Mouse (Mus musculus): ENCODE measurements at regions not wholly inside any gene's neighbourhood (a gene's known extent, or its start where the extent isn't known, plus 50 kb on each side); places are given as distances from the start of the nearest gene placed in this dataset.

DNA sequence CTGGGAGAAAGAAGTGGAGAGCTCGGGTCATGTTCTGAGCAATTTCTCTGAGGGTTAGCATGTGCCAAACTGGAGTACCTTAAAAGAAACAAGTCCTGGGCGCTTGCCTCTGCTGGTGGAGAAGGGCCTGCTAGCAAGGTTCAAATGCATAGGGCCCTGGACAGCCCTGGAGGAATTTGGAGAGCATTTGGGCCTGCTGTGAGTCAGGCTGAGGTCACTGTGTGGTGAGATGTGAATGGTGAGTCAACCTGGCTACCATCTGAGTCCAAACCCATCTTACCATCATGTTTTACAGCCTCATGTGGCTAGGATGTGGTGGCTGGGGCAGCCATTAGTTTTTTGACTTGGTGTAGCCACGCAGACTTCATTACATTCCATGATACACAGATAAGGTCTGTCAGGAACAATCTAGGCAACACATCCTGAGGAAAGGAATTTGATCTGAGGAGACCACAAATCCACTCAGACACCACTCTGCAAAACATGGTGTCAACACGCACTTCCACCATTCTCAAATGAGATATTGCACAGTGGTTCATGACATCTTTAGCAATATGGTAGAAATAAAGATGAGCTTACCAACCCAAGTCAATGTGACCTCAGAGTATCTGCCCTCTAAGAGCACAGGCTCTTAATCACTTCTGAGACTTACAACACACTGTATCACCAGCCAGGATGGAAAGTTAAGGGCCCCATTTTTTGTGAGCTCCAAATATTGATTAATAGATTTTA lies 83.1 kb downstream of the Thbs2 start:
- WGBS, result 71% methylated on average over 4 of the region's 4 CpGs
- no peak for DNase-seq
- TF ChIP-seq CTCF (IDR thresholded peaks at IDR 0.05; ENCODE audit: insufficient read depth, low read length) (no peak), POLR2A (IDR thresholded peaks at IDR 0.05; ENCODE audit: borderline replicate concordance, extremely low read depth, low read depth, low read length) (no peak)
- Histone ChIP-seq H3K4me1 (ENCODE audit: control insufficient read depth, insufficient read depth, low read length) (no peaks in the 10 kb centered on the region), H3K4me3 (replicated peaks; ENCODE audit: extremely low read depth, low read depth, low read length) (no peak overlapping the region)

DNA sequence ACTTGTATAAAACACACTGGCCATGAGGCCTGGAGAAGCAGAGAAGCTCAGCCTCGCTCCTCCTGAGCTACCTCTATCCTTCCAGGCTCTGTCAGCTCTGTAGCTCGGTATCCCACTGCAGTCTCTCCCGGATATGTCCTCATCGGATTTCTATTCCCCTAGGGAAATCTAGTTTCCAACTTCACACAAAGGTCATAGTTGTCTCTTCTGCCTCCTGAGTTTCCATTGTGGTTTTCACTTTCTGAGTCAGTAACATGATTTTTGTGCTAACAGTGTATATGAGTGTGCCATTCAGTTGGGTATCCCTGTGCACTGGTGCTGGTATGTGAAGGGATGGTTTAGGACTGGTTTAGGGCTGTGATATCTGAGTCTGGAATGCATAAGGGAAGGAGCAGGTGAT lies 85.2 kb downstream of the Thbs2 start:
- TF ChIP-seq CTCF (IDR thresholded peaks at IDR 0.05; ENCODE audit: insufficient read depth, low read length), result no peak
- TF ChIP-seq POLR2A (IDR thresholded peaks at IDR 0.05; ENCODE audit: borderline replicate concordance, extremely low read depth, low read depth, low read length), result no peak
- 77% methylated on average over 4 of the region's 4 CpGs for WGBS
- H3K4me3 ChIP-seq (replicated peaks; ENCODE audit: extremely low read depth, low read depth, low read length), result no peak overlapping the region
- DNase-seq, result no peak
- no peaks in the 10 kb centered on the region for H3K4me1 ChIP-seq (ENCODE audit: control insufficient read depth, insufficient read depth, low read length)

DNA sequence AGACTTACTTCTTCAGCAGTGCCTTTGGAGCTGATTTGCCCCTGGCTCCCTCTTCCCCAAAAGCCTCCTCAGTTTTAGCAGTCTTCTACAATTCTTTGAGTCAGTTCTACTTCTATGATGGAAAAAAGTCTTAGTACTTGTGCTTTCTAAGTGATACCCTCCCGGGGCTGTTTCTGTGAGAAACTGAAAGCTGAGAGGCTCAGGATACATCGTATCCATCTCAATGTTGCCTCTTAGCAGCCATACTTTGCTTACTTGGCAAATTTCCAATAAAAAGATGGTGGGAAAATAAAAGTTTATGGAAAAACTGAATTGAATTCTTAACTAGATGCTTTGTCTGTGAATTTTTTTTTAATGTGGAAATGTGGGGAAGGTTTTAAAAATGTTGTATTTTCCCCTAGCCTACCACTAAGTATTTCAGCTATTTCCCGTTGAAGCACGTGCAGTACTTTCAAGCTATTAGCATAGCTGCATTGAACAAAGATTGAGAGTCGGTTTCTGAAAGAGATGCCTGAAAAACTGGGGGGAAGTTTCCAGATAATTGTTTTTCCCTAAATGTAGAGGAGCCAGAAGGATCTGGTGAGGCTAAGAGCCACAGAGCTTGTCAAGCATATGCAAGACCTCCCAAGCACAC lies 87.6 kb downstream of the Thbs2 start:
- Histone ChIP-seq H3K4me1 (ENCODE audit: control insufficient read depth, insufficient read depth, low read length) (no peaks in the 10 kb centered on the region), H3K4me3 (replicated peaks; ENCODE audit: extremely low read depth, low read depth, low read length) (no peak overlapping the region)
- WGBS, result 59% methylated on average over 5 of the region's 5 CpGs
- no peak for TF ChIP-seq CTCF (IDR thresholded peaks at IDR 0.05; ENCODE audit: insufficient read depth, low read length)
- TF ChIP-seq POLR2A (IDR thresholded peaks at IDR 0.05; ENCODE audit: borderline replicate concordance, extremely low read depth, low read depth, low read length), result no peak
- no peak for DNase-seq

DNA sequence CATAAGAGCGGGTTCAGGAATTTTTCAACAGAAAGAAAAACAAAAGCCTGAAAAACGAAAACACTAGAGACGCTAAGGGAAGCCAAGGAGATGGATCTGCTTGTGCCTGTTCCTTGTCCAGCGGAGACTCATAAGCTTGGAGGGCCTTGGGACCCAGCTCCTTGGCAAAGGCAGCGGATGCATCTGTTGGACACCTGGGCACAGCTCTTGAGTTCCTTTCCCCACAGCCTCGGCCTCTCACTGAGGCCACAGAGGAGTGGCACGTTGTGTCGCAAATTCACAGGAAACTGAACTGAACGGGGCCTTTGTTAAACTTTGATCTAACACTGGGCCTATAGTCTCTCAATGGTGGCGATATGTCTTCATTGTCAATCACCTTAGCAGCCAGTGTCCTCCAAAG lies 94.4 kb downstream of the Thbs2 start:
- TF ChIP-seq POLR2A (IDR thresholded peaks at IDR 0.05; ENCODE audit: borderline replicate concordance, extremely low read depth, low read depth, low read length) (no peak), CTCF (IDR thresholded peaks at IDR 0.05; ENCODE audit: insufficient read depth, low read length) (no peak)
- WGBS, result 64% methylated on average over 10 of the region's 10 CpGs
- H3K4me3 ChIP-seq (replicated peaks; ENCODE audit: extremely low read depth, low read depth, low read length), result no peak overlapping the region
- no peaks in the 10 kb centered on the region for H3K4me1 ChIP-seq (ENCODE audit: control insufficient read depth, insufficient read depth, low read length)
- DNase-seq, result no peak

DNA sequence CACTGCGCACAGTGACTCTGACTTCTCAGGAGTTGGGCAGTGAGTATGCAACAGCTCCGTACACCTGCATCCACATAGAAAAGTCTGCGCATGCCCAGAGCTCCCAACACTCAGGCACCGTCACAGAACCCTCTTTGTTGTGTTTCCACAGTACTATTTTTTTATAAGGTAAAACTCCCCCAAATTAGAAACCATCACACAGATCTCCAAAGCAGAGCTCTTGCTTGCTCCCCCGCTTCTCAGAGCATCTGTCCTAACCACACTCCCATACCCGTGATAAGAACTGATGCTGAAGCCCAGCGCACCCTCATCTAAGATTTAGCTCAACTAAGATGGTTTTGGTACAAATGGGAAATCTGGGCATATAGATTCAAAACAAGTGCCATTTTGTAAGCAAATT lies 97.6 kb downstream of the Thbs2 start:
- WGBS, result 85% methylated on average over 7 of the region's 7 CpGs
- TF ChIP-seq POLR2A (IDR thresholded peaks at IDR 0.05; ENCODE audit: borderline replicate concordance, extremely low read depth, low read depth, low read length), result no peak
- TF ChIP-seq CTCF (IDR thresholded peaks at IDR 0.05; ENCODE audit: insufficient read depth, low read length), result no peak
- DNase-seq, result no peak
- Histone ChIP-seq H3K4me1 (ENCODE audit: control insufficient read depth, insufficient read depth, low read length) (no peaks in the 10 kb centered on the region), H3K4me3 (replicated peaks; ENCODE audit: extremely low read depth, low read depth, low read length) (no peak overlapping the region)

DNA sequence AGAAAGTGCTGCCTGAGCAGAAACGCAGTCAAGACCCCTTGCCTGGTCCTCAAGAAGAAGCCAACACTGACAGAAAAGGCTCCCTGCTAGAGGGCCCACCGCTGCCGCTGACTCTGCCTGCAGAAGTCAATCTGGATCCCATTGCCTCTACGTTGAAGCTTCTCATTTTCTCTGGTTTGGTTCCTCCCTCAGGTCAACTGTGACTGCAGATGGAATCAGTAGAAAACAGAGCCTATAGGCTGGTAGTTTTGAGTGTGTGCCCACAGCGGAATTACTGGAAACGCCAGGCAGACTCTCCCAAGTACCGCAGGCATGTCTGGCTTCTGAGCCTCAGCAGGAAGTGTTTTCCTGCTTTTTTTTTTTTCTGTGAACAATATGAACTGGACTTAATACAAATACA lies 98.5 kb downstream of the Thbs2 start:
- 55% methylated on average over 7 of the region's 7 CpGs for WGBS
- Histone ChIP-seq H3K4me1 (ENCODE audit: control insufficient read depth, insufficient read depth, low read length) (no peaks in the 10 kb centered on the region), H3K4me3 (replicated peaks; ENCODE audit: extremely low read depth, low read depth, low read length) (no peak overlapping the region)
- no peak for DNase-seq
- TF ChIP-seq CTCF (IDR thresholded peaks at IDR 0.05; ENCODE audit: insufficient read depth, low read length), result no peak
- TF ChIP-seq POLR2A (IDR thresholded peaks at IDR 0.05; ENCODE audit: borderline replicate concordance, extremely low read depth, low read depth, low read length), result no peak

DNA sequence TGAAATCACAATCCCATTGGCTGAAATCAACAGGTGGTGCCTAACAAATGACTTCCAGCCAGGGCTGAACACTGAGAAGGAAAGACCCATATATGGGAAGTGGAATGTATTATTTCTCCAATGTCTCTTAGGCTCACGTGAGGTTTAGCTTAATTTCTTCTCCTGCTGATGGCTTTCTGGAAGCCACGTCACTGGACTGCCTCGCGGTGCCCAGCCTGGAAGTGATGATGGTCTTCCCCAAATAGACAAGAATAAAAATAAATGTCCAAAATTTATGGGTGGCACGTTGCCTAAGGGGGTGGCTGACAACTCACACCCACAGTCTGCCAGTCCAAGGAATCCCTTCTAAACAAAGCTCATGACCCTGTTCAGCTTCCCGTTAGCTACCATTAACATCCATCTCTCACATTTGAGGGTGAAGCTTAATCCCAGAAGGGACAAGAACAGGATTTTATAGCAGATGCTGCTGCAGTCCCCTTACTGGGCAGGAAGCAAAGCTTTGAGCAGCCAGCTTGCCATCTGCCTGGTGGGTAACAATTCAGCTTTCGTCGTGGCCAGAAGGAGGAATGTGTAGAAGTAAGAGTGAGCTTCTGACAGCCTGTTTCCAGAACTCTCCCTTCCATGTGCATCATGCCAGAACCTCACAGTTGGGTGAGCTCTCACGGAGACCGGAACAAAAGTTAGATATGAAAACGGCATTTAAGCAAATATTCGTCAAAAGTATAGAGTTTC lies 105.8 kb downstream of the Thbs2 start:
- no peak for DNase-seq
- no peak for TF ChIP-seq CTCF (IDR thresholded peaks at IDR 0.05; ENCODE audit: insufficient read depth, low read length)
- no peak for TF ChIP-seq POLR2A (IDR thresholded peaks at IDR 0.05; ENCODE audit: borderline replicate concordance, extremely low read depth, low read depth, low read length)
- 80% methylated on average over 12 of the region's 12 CpGs for WGBS
- Histone ChIP-seq H3K4me3 (replicated peaks; ENCODE audit: extremely low read depth, low read depth, low read length) (no peak overlapping the region), H3K4me1 (ENCODE audit: control insufficient read depth, insufficient read depth, low read length) (no peaks in the 10 kb centered on the region)

DNA sequence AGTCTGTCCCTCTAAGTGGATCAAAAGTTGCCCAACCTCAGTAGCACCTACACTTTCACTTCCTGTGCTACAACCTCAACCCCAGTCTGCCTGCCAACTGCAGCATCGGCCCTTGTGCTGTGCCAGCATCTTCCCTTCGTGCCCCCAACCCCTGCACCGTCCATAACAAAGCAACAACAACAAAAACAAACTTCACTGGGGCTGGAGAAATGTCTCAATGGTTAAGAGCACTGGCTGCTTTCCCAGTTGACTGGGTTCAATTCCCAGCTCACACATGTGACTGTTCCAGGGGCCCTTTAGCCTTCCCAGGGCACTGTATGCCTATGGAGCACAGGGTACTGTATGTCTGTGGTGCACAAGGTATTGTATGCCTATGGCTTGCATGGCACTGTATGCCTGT lies 114.4 kb downstream of the Thbs2 start:
- no peaks in the 10 kb centered on the region for H3K4me1 ChIP-seq (ENCODE audit: control insufficient read depth, insufficient read depth, low read length)
- no peak for DNase-seq
- WGBS, result 57% methylated on average over 3 of the region's 3 CpGs
- H3K4me3 ChIP-seq (replicated peaks; ENCODE audit: extremely low read depth, low read depth, low read length), result no peak overlapping the region
- TF ChIP-seq POLR2A (IDR thresholded peaks at IDR 0.05; ENCODE audit: borderline replicate concordance, extremely low read depth, low read depth, low read length) (no peak), CTCF (IDR thresholded peaks at IDR 0.05; ENCODE audit: insufficient read depth, low read length) (no peak)

DNA sequence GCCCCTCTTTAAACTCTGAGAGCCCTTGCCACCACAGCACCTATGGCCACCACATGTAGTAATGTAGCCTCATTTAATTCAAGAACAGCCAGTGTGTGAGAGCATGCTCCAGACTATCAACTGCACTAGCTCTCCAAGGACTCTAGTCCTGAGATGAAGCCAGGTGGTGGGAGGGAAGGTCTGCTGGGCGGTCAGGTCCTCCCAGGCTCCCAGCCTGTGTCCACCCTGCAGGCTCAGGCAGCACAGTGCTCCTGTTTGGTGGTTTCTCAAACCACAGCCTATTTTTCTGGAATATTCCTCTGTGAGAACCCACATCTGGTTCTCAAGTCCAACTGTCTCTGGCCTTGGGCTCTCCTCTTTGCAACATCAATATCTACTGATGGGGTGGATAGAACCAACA lies 115.3 kb downstream of the Thbs2 start:
- Histone ChIP-seq H3K4me1 (ENCODE audit: control insufficient read depth, insufficient read depth, low read length) (no peaks in the 10 kb centered on the region), H3K4me3 (replicated peaks; ENCODE audit: extremely low read depth, low read depth, low read length) (no peak overlapping the region)
- no peak for DNase-seq
- 76% methylated on average over 1 of the region's 1 CpGs for WGBS
- TF ChIP-seq CTCF (IDR thresholded peaks at IDR 0.05; ENCODE audit: insufficient read depth, low read length) (no peak), POLR2A (IDR thresholded peaks at IDR 0.05; ENCODE audit: borderline replicate concordance, extremely low read depth, low read depth, low read length) (no peak)

Measured in lung, adult 2 months (tissue).